Mouse (Mus musculus): Measurements from ENCODE around the gene Spdye4a. TPM values are rescaled to one million over a fixed set of nuclear protein-coding genes. Genes with fewer than 3 reads are reported as not detected.
A peak's percentile ranks its signal among the peaks of the same experiment; 100 is the strongest.

Spdye4a gene
- polyA plus RNA-seq (2015; fragmentation: Nextera tagmentation; extraction: Ambion mirVana), result not detected in 2 replicates

GRCm38 (mm10) chr5:143226790-143227189 lies at the start of gene Spdye4a:
Spdye4a (minus strand) TSS chr5:143226890.
- H3K9me3 ChIP-seq (ENCODE audit: low read length), result no peaks in the 10 kb centered on the region
- no peak within 1 kb of the TSS for H3K4me2 ChIP-seq (replicated peaks; ENCODE audit: low read depth, low read length)
- H3K4me3 ChIP-seq (ENCODE audit: low read depth, low read length), result no peak within 1 kb of the TSS
- 87% methylated on average over 3 of the region's 3 CpGs for WGBS
- H3K27ac ChIP-seq (ENCODE audit: low read length), result no peak within 1 kb of the TSS
- H3K4me1 ChIP-seq (ENCODE audit: insufficient read depth, low read depth, low read length), result no peaks in the 10 kb centered on the region
- H3K36me3 ChIP-seq (ENCODE audit: insufficient read depth, low read length), result no peaks in the 10 kb centered on the region
- TF ChIP-seq CTCF (IDR thresholded peaks at IDR 0.05), result no peak
- no peak for TF ChIP-seq EP300 (IDR thresholded peaks at IDR 0.05)
- ATAC-seq (no peak), DNase-seq (ENCODE audit: low spot score) (no peak)
- H3K27me3 ChIP-seq (replicated peaks; ENCODE audit: insufficient read depth, low read length), result no peaks in the 10 kb centered on the region
- no peak within 1 kb of the TSS for H3K9ac ChIP-seq (replicated peaks; ENCODE audit: low read depth)

GRCm38 (mm10) chr5:143275761-143276160 lies 49.1 kb upstream of the Spdye4a start:
- H3K4me3 ChIP-seq (ENCODE audit: low read depth, low read length), result no peak overlapping the region
- H3K9ac ChIP-seq (replicated peaks; ENCODE audit: low read depth), result no peak overlapping the region
- no peak for DNase-seq (ENCODE audit: low spot score)
- no peaks in the 10 kb centered on the region for H3K4me1 ChIP-seq (ENCODE audit: insufficient read depth, low read depth, low read length)
- TF ChIP-seq CTCF (IDR thresholded peaks at IDR 0.05), result no peak
- TF ChIP-seq EP300 (IDR thresholded peaks at IDR 0.05), result no peak
- 53% methylated on average over 5 of the region's 5 CpGs for WGBS
- H3K27ac ChIP-seq (ENCODE audit: low read length), result no peak overlapping the region
- no peak for ATAC-seq
- no peaks in the 10 kb centered on the region for H3K36me3 ChIP-seq (ENCODE audit: insufficient read depth, low read length)
- H3K4me2 ChIP-seq (replicated peaks; ENCODE audit: low read depth, low read length), result no peak overlapping the region
- no peaks in the 10 kb centered on the region for H3K9me3 ChIP-seq (ENCODE audit: low read length)
- no peaks in the 10 kb centered on the region for H3K27me3 ChIP-seq (replicated peaks; ENCODE audit: insufficient read depth, low read length)

GRCm38 (mm10) chr5:143272540-143273330 lies 46.0 kb upstream of the Spdye4a start:
- Histone ChIP-seq H3K4me2 (replicated peaks; ENCODE audit: low read depth, low read length) (no peak overlapping the region), H3K9me3 (ENCODE audit: low read length) (no peaks in the 10 kb centered on the region), H3K27ac (ENCODE audit: low read length) (no peak overlapping the region), H3K36me3 (ENCODE audit: insufficient read depth, low read length) (no peaks in the 10 kb centered on the region), H3K9ac (replicated peaks; ENCODE audit: low read depth) (no peak overlapping the region), H3K4me3 (ENCODE audit: low read depth, low read length) (no peak overlapping the region), H3K4me1 (ENCODE audit: insufficient read depth, low read depth, low read length) (no peaks in the 10 kb centered on the region), H3K27me3 (replicated peaks; ENCODE audit: insufficient read depth, low read length) (no peaks in the 10 kb centered on the region)
- ATAC-seq (no peak), DNase-seq (ENCODE audit: low spot score) (no peak)
- WGBS, result 89% methylated on average over 16 of the region's 16 CpGs
- no peak for TF ChIP-seq EP300 (IDR thresholded peaks at IDR 0.05)
- TF ChIP-seq CTCF (IDR thresholded peaks at IDR 0.05), result no peak

- 61% methylated on average over 3 of the region's 3 CpGs for WGBS
- Histone ChIP-seq H3K9me3 (ENCODE audit: low read length) (no peaks in the 10 kb centered on the region), H3K4me3 (ENCODE audit: low read depth, low read length) (no peak overlapping the region), H3K9ac (replicated peaks; ENCODE audit: low read depth) (no peak overlapping the region), H3K27ac (ENCODE audit: low read length) (no peak overlapping the region), H3K4me1 (ENCODE audit: insufficient read depth, low read depth, low read length) (no peaks in the 10 kb centered on the region), H3K27me3 (replicated peaks; ENCODE audit: insufficient read depth, low read length) (no peaks in the 10 kb centered on the region), H3K4me2 (replicated peaks; ENCODE audit: low read depth, low read length) (no peak overlapping the region), H3K36me3 (ENCODE audit: insufficient read depth, low read length) (no peaks in the 10 kb centered on the region)
- no peak for ATAC-seq
- DNase-seq (ENCODE audit: low spot score), result no peak
- TF ChIP-seq EP300 (IDR thresholded peaks at IDR 0.05) (no peak), CTCF (IDR thresholded peaks at IDR 0.05) (no peak)
Measured at GRCm38 (mm10) chr5:143272108-143272507, 45.4 kb upstream of the Spdye4a start.

- no peak overlapping the region for H3K9ac ChIP-seq (replicated peaks; ENCODE audit: low read depth)
- no peaks in the 10 kb centered on the region for H3K9me3 ChIP-seq (ENCODE audit: low read length)
- no peaks in the 10 kb centered on the region for H3K4me1 ChIP-seq (ENCODE audit: insufficient read depth, low read depth, low read length)
- H3K4me3 ChIP-seq (ENCODE audit: low read depth, low read length), result no peak overlapping the region
- WGBS, result 80% methylated on average over 6 of the region's 6 CpGs
- H3K36me3 ChIP-seq (ENCODE audit: insufficient read depth, low read length), result no peaks in the 10 kb centered on the region
- DNase-seq (ENCODE audit: low spot score), result no peak
- ATAC-seq, result no peak
- H3K27me3 ChIP-seq (replicated peaks; ENCODE audit: insufficient read depth, low read length), result no peaks in the 10 kb centered on the region
- H3K4me2 ChIP-seq (replicated peaks; ENCODE audit: low read depth, low read length), result no peak overlapping the region
- no peak overlapping the region for H3K27ac ChIP-seq (ENCODE audit: low read length)
- TF ChIP-seq EP300 (IDR thresholded peaks at IDR 0.05) (no peak), CTCF (IDR thresholded peaks at IDR 0.05) (no peak)
Measured at GRCm38 (mm10) chr5:143271642-143272041, 45.0 kb upstream of the Spdye4a start.

- no peaks in the 10 kb centered on the region for H3K4me1 ChIP-seq (ENCODE audit: insufficient read depth, low read depth, low read length)
- no peak for TF ChIP-seq EP300 (IDR thresholded peaks at IDR 0.05)
- TF ChIP-seq CTCF (IDR thresholded peaks at IDR 0.05), result 0 out of 2 replicates have a peak, but pooled peaks have one; percentile 1
- peak overlapping the region; percentile 94 for H3K4me2 ChIP-seq (replicated peaks; ENCODE audit: low read depth, low read length)
- no peaks in the 10 kb centered on the region for H3K36me3 ChIP-seq (ENCODE audit: insufficient read depth, low read length)
- 3% methylated on average over 12 of the region's 12 CpGs for WGBS
- no peaks in the 10 kb centered on the region for H3K27me3 ChIP-seq (replicated peaks; ENCODE audit: insufficient read depth, low read length)
- peak; percentile 7; the same call in 1 of the 2 replicates for ATAC-seq
- peak overlapping the region; percentile 88 for H3K4me3 ChIP-seq (ENCODE audit: low read depth, low read length)
- no peak for DNase-seq (ENCODE audit: low spot score)
- no peak overlapping the region for H3K27ac ChIP-seq (ENCODE audit: low read length)
- H3K9me3 ChIP-seq (ENCODE audit: low read length), result no peaks in the 10 kb centered on the region
- peak overlapping the region; percentile 52 for H3K9ac ChIP-seq (replicated peaks; ENCODE audit: low read depth)
Measured at GRCm38 (mm10) chr5:143270151-143270519, 43.4 kb upstream of the Spdye4a start.
